Mouse (Mus musculus) stomach, postnatal 0 days (tissue): ENCODE data around the gene Gm9833.

ENCODE experiments used
- CTCF ChIP-seq: IDR thresholded peaks from 2 replicates; pipeline ENCODE4 v1.5.1; 2016; ENCODE audit warnings: antibody characterized with exemption, low read depth, mild to moderate bottlenecking, moderate library complexity
- EP300 ChIP-seq: optimal IDR thresholded peaks from 2 replicates; pipeline ENCODE3; 2016; ENCODE audit warnings: antibody characterized with exemption

GRCm38 (mm10) chr3:10081911-10082541 lies 5.9 kb upstream of the Gm9833 start:
- TF ChIP-seq CTCF (no peak), EP300 (no peak)
